Mouse (Mus musculus): ENCODE data around the gene Map9. TPM values are rescaled to one million over a fixed set of nuclear protein-coding genes. Genes with fewer than 3 reads are reported as not detected.

Map9 gene
- polyA plus RNA-seq, 1 experiment: 12.3 TPM

GRCm38 (mm10) chr3:82385091-82385490 is 27.2 kb downstream of the Map9 start:
- Histone ChIP-seq H3K4me1 (ENCODE audit: control insufficient read depth, insufficient read depth, low read length) (peaks cover 2% of the 10 kb centered on the region), H3K9ac (ENCODE audit: low read depth, poor library complexity, severe bottlenecking) (no peak overlapping the region), H3K9me3 (replicated peaks; ENCODE audit: control insufficient read depth, insufficient read depth, low read length, poor library complexity, severe bottlenecking) (peaks cover 5% of the 10 kb centered on the region; the same call in 1 of the 2 replicates), H3K27me3 (ENCODE audit: control insufficient read depth, insufficient read depth, low read length, poor library complexity, severe bottlenecking) (no peaks in the 10 kb centered on the region), H3K4me3 (ENCODE audit: low read depth, low read length) (no peak overlapping the region), H3K36me3 (ENCODE audit: control insufficient read depth, insufficient read depth, low read length, poor library complexity, severe bottlenecking) (peaks cover 7% of the 10 kb centered on the region; the same call in 1 of the 2 replicates), H3K27ac (ENCODE audit: insufficient read depth, low read length) (no peak overlapping the region)
- TF ChIP-seq CTCF (IDR thresholded peaks at IDR 0.05; ENCODE audit: low read depth, low read length) (no peak), POLR2A (IDR thresholded peaks at IDR 0.05; ENCODE audit: insufficient read depth, low read length) (no peak), EP300 (IDR thresholded peaks at IDR 0.05; ENCODE audit: insufficient read depth, low read depth, low read length) (peak; percentile 57; the same call in 1 of the 2 replicates)

- Histone ChIP-seq H3K36me3 (ENCODE audit: control insufficient read depth, insufficient read depth, low read length, poor library complexity, severe bottlenecking) (no peaks in the 10 kb centered on the region), H3K4me1 (ENCODE audit: control insufficient read depth, insufficient read depth, low read length) (no peaks in the 10 kb centered on the region), H3K9ac (ENCODE audit: low read depth, poor library complexity, severe bottlenecking) (no peak overlapping the region), H3K9me3 (replicated peaks; ENCODE audit: control insufficient read depth, insufficient read depth, low read length, poor library complexity, severe bottlenecking) (no peaks in the 10 kb centered on the region), H3K27ac (ENCODE audit: insufficient read depth, low read length) (no peak overlapping the region), H3K4me3 (ENCODE audit: low read depth, low read length) (no peak overlapping the region), H3K27me3 (ENCODE audit: control insufficient read depth, insufficient read depth, low read length, poor library complexity, severe bottlenecking) (no peaks in the 10 kb centered on the region)
- TF ChIP-seq CTCF (IDR thresholded peaks at IDR 0.05; ENCODE audit: low read depth, low read length): no peak
- no peak for TF ChIP-seq EP300 (IDR thresholded peaks at IDR 0.05; ENCODE audit: insufficient read depth, low read depth, low read length)
- TF ChIP-seq POLR2A (IDR thresholded peaks at IDR 0.05; ENCODE audit: insufficient read depth, low read length): no peak
These were observed 48.0 kb downstream of the Map9 start for GRCm38 (mm10) chr3:82405830-82406229.

GRCm38 (mm10) chr3:82406336-82406735 is 48.5 kb downstream of the Map9 start:
- Histone ChIP-seq H3K4me3 (ENCODE audit: low read depth, low read length) (no peak overlapping the region), H3K9me3 (replicated peaks; ENCODE audit: control insufficient read depth, insufficient read depth, low read length, poor library complexity, severe bottlenecking) (no peaks in the 10 kb centered on the region), H3K4me1 (ENCODE audit: control insufficient read depth, insufficient read depth, low read length) (no peaks in the 10 kb centered on the region), H3K9ac (ENCODE audit: low read depth, poor library complexity, severe bottlenecking) (no peak overlapping the region), H3K27ac (ENCODE audit: insufficient read depth, low read length) (no peak overlapping the region), H3K27me3 (ENCODE audit: control insufficient read depth, insufficient read depth, low read length, poor library complexity, severe bottlenecking) (no peaks in the 10 kb centered on the region), H3K36me3 (ENCODE audit: control insufficient read depth, insufficient read depth, low read length, poor library complexity, severe bottlenecking) (no peaks in the 10 kb centered on the region)
- TF ChIP-seq POLR2A (IDR thresholded peaks at IDR 0.05; ENCODE audit: insufficient read depth, low read length): no peak
- no peak for TF ChIP-seq CTCF (IDR thresholded peaks at IDR 0.05; ENCODE audit: low read depth, low read length)
- TF ChIP-seq EP300 (IDR thresholded peaks at IDR 0.05; ENCODE audit: insufficient read depth, low read depth, low read length): no peak

GRCm38 (mm10) chr3:82407432-82407831 is 49.6 kb downstream of the Map9 start:
- Histone ChIP-seq H3K4me1 (ENCODE audit: control insufficient read depth, insufficient read depth, low read length) (no peaks in the 10 kb centered on the region), H3K27me3 (ENCODE audit: control insufficient read depth, insufficient read depth, low read length, poor library complexity, severe bottlenecking) (no peaks in the 10 kb centered on the region), H3K4me3 (ENCODE audit: low read depth, low read length) (no peak overlapping the region), H3K9me3 (replicated peaks; ENCODE audit: control insufficient read depth, insufficient read depth, low read length, poor library complexity, severe bottlenecking) (no peaks in the 10 kb centered on the region), H3K36me3 (ENCODE audit: control insufficient read depth, insufficient read depth, low read length, poor library complexity, severe bottlenecking) (no peaks in the 10 kb centered on the region), H3K27ac (ENCODE audit: insufficient read depth, low read length) (no peak overlapping the region), H3K9ac (ENCODE audit: low read depth, poor library complexity, severe bottlenecking) (no peak overlapping the region)
- TF ChIP-seq EP300 (IDR thresholded peaks at IDR 0.05; ENCODE audit: insufficient read depth, low read depth, low read length) (no peak), POLR2A (IDR thresholded peaks at IDR 0.05; ENCODE audit: insufficient read depth, low read length) (no peak), CTCF (IDR thresholded peaks at IDR 0.05; ENCODE audit: low read depth, low read length) (no peak)

- Histone ChIP-seq H3K4me1 (ENCODE audit: control insufficient read depth, insufficient read depth, low read length) (no peaks in the 10 kb centered on the region), H3K36me3 (ENCODE audit: control insufficient read depth, insufficient read depth, low read length, poor library complexity, severe bottlenecking) (no peaks in the 10 kb centered on the region), H3K4me3 (ENCODE audit: low read depth, low read length) (no peak overlapping the region), H3K27me3 (ENCODE audit: control insufficient read depth, insufficient read depth, low read length, poor library complexity, severe bottlenecking) (no peaks in the 10 kb centered on the region), H3K27ac (ENCODE audit: insufficient read depth, low read length) (no peak overlapping the region), H3K9ac (ENCODE audit: low read depth, poor library complexity, severe bottlenecking) (no peak overlapping the region), H3K9me3 (replicated peaks; ENCODE audit: control insufficient read depth, insufficient read depth, low read length, poor library complexity, severe bottlenecking) (no peaks in the 10 kb centered on the region)
- TF ChIP-seq CTCF (IDR thresholded peaks at IDR 0.05; ENCODE audit: low read depth, low read length): no peak
- no peak for TF ChIP-seq POLR2A (IDR thresholded peaks at IDR 0.05; ENCODE audit: insufficient read depth, low read length)
- TF ChIP-seq EP300 (IDR thresholded peaks at IDR 0.05; ENCODE audit: insufficient read depth, low read depth, low read length): no peak
These were observed 54.6 kb downstream of the Map9 start for GRCm38 (mm10) chr3:82412397-82412796.

- Histone ChIP-seq H3K9me3 (replicated peaks; ENCODE audit: control insufficient read depth, insufficient read depth, low read length, poor library complexity, severe bottlenecking) (no peaks in the 10 kb centered on the region), H3K4me3 (ENCODE audit: low read depth, low read length) (no peak overlapping the region), H3K4me1 (ENCODE audit: control insufficient read depth, insufficient read depth, low read length) (no peaks in the 10 kb centered on the region), H3K9ac (ENCODE audit: low read depth, poor library complexity, severe bottlenecking) (no peak overlapping the region), H3K27me3 (ENCODE audit: control insufficient read depth, insufficient read depth, low read length, poor library complexity, severe bottlenecking) (no peaks in the 10 kb centered on the region), H3K27ac (ENCODE audit: insufficient read depth, low read length) (no peak overlapping the region), H3K36me3 (ENCODE audit: control insufficient read depth, insufficient read depth, low read length, poor library complexity, severe bottlenecking) (no peaks in the 10 kb centered on the region)
- no peak for TF ChIP-seq CTCF (IDR thresholded peaks at IDR 0.05; ENCODE audit: low read depth, low read length)
- TF ChIP-seq POLR2A (IDR thresholded peaks at IDR 0.05; ENCODE audit: insufficient read depth, low read length): no peak
- no peak for TF ChIP-seq EP300 (IDR thresholded peaks at IDR 0.05; ENCODE audit: insufficient read depth, low read depth, low read length)
These were observed 60.1 kb downstream of the Map9 start for GRCm38 (mm10) chr3:82417958-82418357.

Measured in ES-Bruce4 (cell line).